Mouse (Mus musculus) hindbrain, embryonic 10.5 days (tissue): ENCODE measurements around the gene Spink4. TPM values are rescaled to one million over a fixed set of nuclear protein-coding genes. Genes with fewer than 3 reads are reported as not detected.

Source experiments
- DNase-seq: peaks from one replicate; pipeline ENCODE4 v3.0.0-alpha.2; 2017; ENCODE audit warnings: low spot score
- H3K27ac ChIP-seq: fragments of 300-500 bp; sonication (generic); 2 replicates; pipeline ENCODE4 v1.5.1; 2016; ENCODE audit warnings: mild to moderate bottlenecking, moderate library complexity
- H3K27me3 ChIP-seq: fragments of 300-500 bp; sonication (generic); 2 replicates; pipeline ENCODE4 v1.6.1; 2016; ENCODE audit warnings: mild to moderate bottlenecking; ENCODE audit not compliant: poor library complexity, insufficient read depth, severe bottlenecking
- H3K36me3 ChIP-seq: fragments of 300-500 bp; sonication (generic); 2 replicates; pipeline ENCODE4 v1.6.1; 2016; ENCODE audit warnings: mild to moderate bottlenecking, moderate library complexity
- H3K4me1 ChIP-seq: fragments of 300-500 bp; sonication (generic); replicated peaks from 2 replicates; pipeline ENCODE4 v1.6.1; 2016; ENCODE audit warnings: mild to moderate bottlenecking
- H3K4me3 ChIP-seq: fragments of 300-500 bp; sonication (generic); 2 replicates; pipeline ENCODE4 v1.5.1; 2016; ENCODE audit warnings: mild to moderate bottlenecking, moderate library complexity
- H3K9me3 ChIP-seq: fragments of 300-500 bp; sonication (generic); 2 replicates; pipeline ENCODE4 v1.6.1; 2016; ENCODE audit warnings: mild to moderate bottlenecking, moderate library complexity
- WGBS: fragments of 180-500 bp; shearing (Covaris S2); methylation state at CpG from one replicate; pipeline ENCODE4 v1.1.7; 2016; 5-methylcytosine and 5-hydroxymethylcytosine counted together
- polyA plus RNA-seq: library from polyadenylated mRNA; unstranded; fragments of >200 nt; fragmentation: Nextera tagmentation; extraction: Ambion mirVana; gene quantifications from 2 replicates; pipeline ENCODE4 v1.2.1, GENCODE M21; 2016

Gene Spink4
- polyA plus RNA-seq, 1 experiment from 2014 or later: not detected

GRCm38 (mm10) chr4:40946516-40947121 is 26.8 kb downstream of the Spink4 start:
- H3K27me3 ChIP-seq: no peaks in the 10 kb centered on the region
- H3K4me3 ChIP-seq: peak overlapping the region; percentile 81
- no peak for DNase-seq
- H3K9me3 ChIP-seq: no peaks in the 10 kb centered on the region
- H3K27ac ChIP-seq: peak overlapping the region; percentile 93; the same call in 1 of the 2 replicates
- peaks cover 21% of the 10 kb centered on the region for H3K4me1 ChIP-seq
- H3K36me3 ChIP-seq: peaks cover 65% of the 10 kb centered on the region
- WGBS: 91% methylated on average over 7 of the region's 7 CpGs

GRCm38 (mm10) chr4:40947565-40948159 is 27.8 kb downstream of the Spink4 start:
- peak overlapping the region; percentile 93 for H3K27ac ChIP-seq
- H3K9me3 ChIP-seq: no peaks in the 10 kb centered on the region
- under 1% methylated on average over 40 of the region's 40 CpGs for WGBS
- H3K27me3 ChIP-seq: no peaks in the 10 kb centered on the region
- H3K4me3 ChIP-seq: peak overlapping the region; percentile 81
- peaks cover 65% of the 10 kb centered on the region for H3K36me3 ChIP-seq
- peak; percentile 12 for DNase-seq
- H3K4me1 ChIP-seq: peaks cover 21% of the 10 kb centered on the region

- peaks cover 21% of the 10 kb centered on the region for H3K4me1 ChIP-seq
- under 1% methylated on average over 50 of the region's 50 CpGs for WGBS
Measured at GRCm38 (mm10) chr4:40948160-40948708, 28.4 kb downstream of the Spink4 start, which contains the start of the genes Bag1 and Chmp5. Bag1 (minus strand) TSS chr4:40948294. Chmp5 (plus strand) TSS chr4:40948407.

GRCm38 (mm10) chr4:40953521-40953920 is 33.7 kb downstream of the Spink4 start:
- H3K4me3 ChIP-seq: no peak overlapping the region
- H3K36me3 ChIP-seq: peaks cover 84% of the 10 kb centered on the region
- 83% methylated on average over 1 of the region's 1 CpGs for WGBS
- no peak overlapping the region for H3K27ac ChIP-seq
- no peak for DNase-seq
- peaks cover 9% of the 10 kb centered on the region for H3K4me1 ChIP-seq
- no peaks in the 10 kb centered on the region for H3K9me3 ChIP-seq
- H3K27me3 ChIP-seq: no peaks in the 10 kb centered on the region

More at GRCm38 (mm10) chr4:40948160-40948708, 28.4 kb downstream of the Spink4 start, which contains the start of the genes Bag1 and Chmp5:
- DNase-seq: peak; percentile 100
- Histone ChIP-seq H3K4me3 (peak within 1 kb of the TSS; percentile 81), H3K36me3 (peaks cover 65% of the 10 kb centered on the region), H3K27ac (peak within 1 kb of the TSS; percentile 93), H3K9me3 (no peaks in the 10 kb centered on the region), H3K27me3 (no peaks in the 10 kb centered on the region)

GRCm38 (mm10) chr4:40955942-40956341 is 36.1 kb downstream of the Spink4 start:
- Histone ChIP-seq H3K9me3 (no peaks in the 10 kb centered on the region), H3K4me3 (no peak overlapping the region), H3K36me3 (peaks cover 97% of the 10 kb centered on the region), H3K27ac (no peak overlapping the region), H3K27me3 (no peaks in the 10 kb centered on the region), H3K4me1 (no peaks in the 10 kb centered on the region)
- no peak for DNase-seq
- WGBS: 93% methylated on average over 6 of the region's 6 CpGs

GRCm38 (mm10) chr4:40963536-40963935 is 43.7 kb downstream of the Spink4 start:
- no peak for DNase-seq
- Histone ChIP-seq H3K27ac (no peak overlapping the region), H3K4me3 (no peak overlapping the region), H3K4me1 (no peaks in the 10 kb centered on the region), H3K9me3 (no peaks in the 10 kb centered on the region), H3K27me3 (no peaks in the 10 kb centered on the region), H3K36me3 (peaks cover 97% of the 10 kb centered on the region)
- 89% methylated on average over 3 of the region's 3 CpGs for WGBS

- Histone ChIP-seq H3K36me3 (peaks cover 46% of the 10 kb centered on the region), H3K9me3 (no peaks in the 10 kb centered on the region), H3K27me3 (no peaks in the 10 kb centered on the region), H3K4me3 (no peak overlapping the region), H3K4me1 (peaks cover 19% of the 10 kb centered on the region), H3K27ac (no peak overlapping the region)
- DNase-seq: no peak
- WGBS: 82% methylated on average over 4 of the region's 4 CpGs
Measured at GRCm38 (mm10) chr4:40969161-40969560, 49.3 kb downstream of the Spink4 start.

GRCm38 (mm10) chr4:40969781-40970591 is 50.1 kb downstream of the Spink4 start:
- H3K4me1 ChIP-seq: peaks cover 19% of the 10 kb centered on the region
- H3K9me3 ChIP-seq: no peaks in the 10 kb centered on the region
- H3K27me3 ChIP-seq: no peaks in the 10 kb centered on the region
- peak overlapping the region; percentile 91 for H3K27ac ChIP-seq
- peaks cover 41% of the 10 kb centered on the region for H3K36me3 ChIP-seq
- DNase-seq: no peak
- 13% methylated on average over 10 of the region's 13 CpGs for WGBS
- peak overlapping the region; percentile 95 for H3K4me3 ChIP-seq

- Histone ChIP-seq H3K4me1 (peaks cover 19% of the 10 kb centered on the region), H3K27me3 (no peaks in the 10 kb centered on the region), H3K9me3 (no peaks in the 10 kb centered on the region), H3K36me3 (peaks cover 40% of the 10 kb centered on the region), H3K27ac (peak overlapping the region; percentile 91), H3K4me3 (peak overlapping the region; percentile 95)
- no peak for DNase-seq
- WGBS: under 1% methylated on average over 16 of the region's 16 CpGs
Measured at GRCm38 (mm10) chr4:40970592-40970841, 50.7 kb downstream of the Spink4 start.

- Histone ChIP-seq H3K27ac (peak within 1 kb of the TSS; percentile 91), H3K9me3 (no peaks in the 10 kb centered on the region), H3K4me3 (peak within 1 kb of the TSS; percentile 95), H3K36me3 (peaks cover 39% of the 10 kb centered on the region), H3K27me3 (no peaks in the 10 kb centered on the region), H3K4me1 (peaks cover 19% of the 10 kb centered on the region)
- DNase-seq: peak; percentile 94
- WGBS: under 1% methylated on average over 85 of the region's 85 CpGs
Measured at GRCm38 (mm10) chr4:40970842-40971701, 51.2 kb downstream of the Spink4 start, which contains the start of gene Nfx1. Nfx1 (plus strand) TSS chr4:40970906.

GRCm38 (mm10) chr4:40971744-40972143 is 51.9 kb downstream of the Spink4 start:
- Histone ChIP-seq H3K9me3 (no peaks in the 10 kb centered on the region), H3K4me3 (peak overlapping the region; percentile 95), H3K27me3 (no peaks in the 10 kb centered on the region), H3K4me1 (peaks cover 19% of the 10 kb centered on the region), H3K27ac (no peak overlapping the region), H3K36me3 (peaks cover 39% of the 10 kb centered on the region)
- 26% methylated on average over 13 of the region's 13 CpGs for WGBS
- peak; percentile 48 for DNase-seq

GRCm38 (mm10) chr4:40974011-40974410 is 54.2 kb downstream of the Spink4 start:
- no peak for DNase-seq
- peaks cover 19% of the 10 kb centered on the region for H3K4me1 ChIP-seq
- 96% methylated on average over 1 of the region's 1 CpGs for WGBS
- no peaks in the 10 kb centered on the region for H3K9me3 ChIP-seq
- no peak overlapping the region for H3K4me3 ChIP-seq
- H3K36me3 ChIP-seq: peaks cover 46% of the 10 kb centered on the region
- no peak overlapping the region for H3K27ac ChIP-seq
- H3K27me3 ChIP-seq: no peaks in the 10 kb centered on the region
